Mouse (Mus musculus) MEL (cell line): ENCODE results near the gene Tmem47.

ENCODE experiments used
- CTCF ChIP-seq, 3 experiments: IDR thresholded peaks in 2 of 3; conservative IDR thresholded peaks in 1 of 3; 2 replicates each; pipeline ENCODE4 v1.5.1; 2011 to 2012; ENCODE audit warnings: low read length in 3 of 3, low read depth in 2 of 3, mild to moderate bottlenecking in 2 of 3, improper control_type of control experiment in 1 of 3, inconsistent platforms in 1 of 3, mixed read lengths in 1 of 3, moderate library complexity in 1 of 3; ENCODE audit not compliant: control insufficient read depth in 1 of 3, insufficient read depth in 1 of 3, poor library complexity in 1 of 3, severe bottlenecking in 1 of 3
- GATA1 ChIP-seq: IDR thresholded peaks from 2 replicates; pipeline ENCODE4 v1.6.1; 2011; ENCODE audit warnings: low read depth, low read length, improper control_type of control experiment
- POLR2A ChIP-seq, 2 experiments: IDR thresholded peaks; 2 replicates each; pipeline ENCODE4 v1.6.1; 2011 to 2012; ENCODE audit warnings: low read length in 2 of 2, mild to moderate bottlenecking in 2 of 2, control low read depth in 1 of 2, improper control_type of control experiment in 1 of 2, low read depth in 1 of 2, moderate library complexity in 1 of 2; ENCODE audit not compliant: control insufficient read depth in 1 of 2, insufficient read depth in 1 of 2, poor library complexity in 1 of 2
- TAL1 ChIP-seq: IDR thresholded peaks from 2 replicates; pipeline ENCODE4 v1.6.1; 2012; ENCODE audit warnings: mild to moderate bottlenecking, inconsistent platforms, low read length, moderate library complexity, mixed read lengths
- USF2 ChIP-seq, 2 experiments: IDR thresholded peaks; 2 replicates each; pipeline ENCODE4 v1.6.1; 2011 to 2012; ENCODE audit warnings: improper control_type of control experiment in 2 of 2, low read length in 2 of 2, borderline replicate concordance in 1 of 2, inconsistent platforms in 1 of 2, low read depth in 1 of 2, mild to moderate bottlenecking in 1 of 2; ENCODE audit not compliant: insufficient read depth in 1 of 2
- ZC3H11A ChIP-seq: IDR thresholded peaks from 2 replicates; pipeline ENCODE4 v1.6.1; 2012; ENCODE audit warnings: low read depth, mild to moderate bottlenecking, inconsistent platforms, low read length, improper control_type of control experiment

DNA sequence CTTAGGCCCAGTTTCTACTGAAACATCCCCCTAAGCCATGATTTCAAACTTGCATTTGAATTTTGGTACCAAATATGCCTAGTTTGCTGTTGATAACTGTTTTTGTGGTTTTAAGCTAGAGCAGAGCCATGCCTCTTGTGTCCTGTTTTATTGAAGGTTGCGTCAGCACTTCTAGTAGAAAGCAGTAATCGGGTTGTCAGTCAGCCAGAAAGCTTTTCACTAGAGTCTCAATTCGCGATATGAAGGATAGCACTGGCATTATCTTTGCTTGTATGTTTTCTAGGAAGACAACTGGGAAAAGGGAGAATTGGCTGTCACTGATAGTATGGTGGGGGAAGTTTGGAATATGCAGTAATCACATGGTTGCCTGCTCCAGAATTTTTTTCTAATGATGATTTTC, 3.3 kb downstream of the Tmem47 start:
- TF ChIP-seq CTCF (IDR thresholded peaks at IDR 0.05 in 2 of 3, conservative IDR thresholded peaks at IDR 0.05 in 1 of 3; ENCODE audit: control insufficient read depth in 1 of 3, insufficient read depth in 1 of 3, low read depth in 2 of 3, low read length in 3 of 3, poor library complexity in 1 of 3, severe bottlenecking in 1 of 3) (no peak), USF2 (IDR thresholded peaks at IDR 0.05; ENCODE audit: borderline replicate concordance in 1 of 2, insufficient read depth in 1 of 2, low read depth in 1 of 2, low read length in 2 of 2) (no peak), POLR2A (IDR thresholded peaks at IDR 0.05; ENCODE audit: control insufficient read depth in 1 of 2, insufficient read depth in 1 of 2, low read depth in 1 of 2, low read length in 2 of 2, poor library complexity in 1 of 2) (no peak), TAL1 (no peak), GATA1 (no peak), ZC3H11A (no peak)
